Mouse (Mus musculus) embryonic fibroblast, embryonic 13.5 days (primary cell): ENCODE measurements around the gene Ube2i. TPM values are rescaled to one million over a fixed set of nuclear protein-coding genes. Genes with fewer than 3 reads are reported as not detected.

ENCODE experiments used
- H3K27ac ChIP-seq: 2 replicates; pipeline ENCODE4 v1.5.1; 2012; ENCODE audit warnings: low read length, control low read depth, inconsistent platforms; ENCODE audit not compliant: insufficient read depth
- H3K4me1 ChIP-seq: 2 replicates; pipeline ENCODE4 v1.6.1; 2011; ENCODE audit warnings: low read length; ENCODE audit not compliant: control insufficient read depth, insufficient read depth
- H3K4me3 ChIP-seq: 2 replicates; pipeline ENCODE4 v1.5.1; 2011; ENCODE audit warnings: mild to moderate bottlenecking, control low read depth, low read length; ENCODE audit not compliant: insufficient read depth
- CTCF ChIP-seq: IDR thresholded peaks from 2 replicates; pipeline ENCODE4 v1.5.1; 2011; ENCODE audit warnings: mild to moderate bottlenecking, control low read depth, low read length, moderate library complexity, borderline replicate concordance; ENCODE audit not compliant: insufficient read depth
- POLR2A ChIP-seq: IDR thresholded peaks from 2 replicates; pipeline ENCODE4 v1.6.1; 2011; ENCODE audit warnings: low read depth, mild to moderate bottlenecking, control low read depth, low read length, moderate library complexity
- polyA plus RNA-seq: library from polyadenylated mRNA; stranded (reverse); fragments of >200 nt; gene quantifications from 2 replicates; pipeline ENCODE4 v1.2.4, GENCODE M21; 2011; ENCODE audit warnings: low read depth; ENCODE audit not compliant: missing spikeins, insufficient read length

The Ube2i gene
- polyA plus RNA-seq, 1 experiment, result 296 TPM

- no peak overlapping the region for H3K27ac ChIP-seq
- H3K4me1 ChIP-seq, result peaks cover 18% of the 10 kb centered on the region
- no peak overlapping the region for H3K4me3 ChIP-seq
- TF ChIP-seq POLR2A (no peak), CTCF (no peak)
These were observed 54.7 kb downstream of the Ube2i start for GRCm38 (mm10) chr17:25219492-25220295.

DNA sequence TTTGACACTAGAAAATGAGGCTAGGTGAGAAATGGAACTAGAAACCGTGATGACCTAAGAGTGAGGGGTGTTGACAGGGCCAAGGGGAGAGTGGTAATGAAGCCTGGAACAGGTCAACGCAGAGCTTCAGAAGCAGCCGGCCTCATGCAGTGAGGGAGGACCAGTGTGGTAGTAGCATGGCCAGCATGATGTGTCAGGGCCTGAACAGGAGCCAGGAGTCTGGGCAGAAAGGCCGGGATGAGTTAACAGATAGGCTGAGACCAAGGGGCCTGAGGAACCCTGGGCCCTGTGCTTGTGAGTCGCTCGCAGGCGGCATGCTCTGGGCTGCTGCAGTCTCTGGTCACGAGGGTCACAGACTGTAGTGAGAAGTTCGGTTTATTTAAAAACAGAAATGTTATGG is 55.5 kb downstream of the Ube2i start:
- Histone ChIP-seq H3K27ac (no peak overlapping the region), H3K4me1 (peaks cover 18% of the 10 kb centered on the region), H3K4me3 (no peak overlapping the region)
- TF ChIP-seq CTCF (no peak), POLR2A (no peak)

GRCm38 (mm10) chr17:25215431-25215830 is 59.0 kb downstream of the Ube2i start:
- TF ChIP-seq POLR2A (no peak), CTCF (no peak)
- no peaks in the 10 kb centered on the region for H3K4me1 ChIP-seq
- H3K4me3 ChIP-seq, result no peak overlapping the region
- H3K27ac ChIP-seq, result no peak overlapping the region

Other genes with a start within 250 kb of the Ube2i start
- gene Tmem204, start 191.0 kb downstream of the Ube2i start, polyA plus RNA-seq, result 0.63 and 1.0 TPM in 2 replicates
- 9.5 and 18.7 TPM in 2 replicates for gene Telo2, start 158.7 kb downstream of the Ube2i start, polyA plus RNA-seq
- not detected in 2 replicates for gene Ptx4, start 153.9 kb downstream of the Ube2i start, polyA plus RNA-seq
- gene Clcn7, start 141.2 kb downstream of the Ube2i start, polyA plus RNA-seq, result 35.8 and 36.2 TPM in 2 replicates
- 0.20 and 0.21 TPM in 2 replicates for gene Ccdc154, start 112.2 kb downstream of the Ube2i start, polyA plus RNA-seq
- not detected in 2 replicates for gene Gm38655, start 99.2 kb downstream of the Ube2i start, polyA plus RNA-seq
- gene BC003965, start 90.1 kb downstream of the Ube2i start, polyA plus RNA-seq, result 12.3 and 12.6 TPM in 2 replicates
- gene Unkl, start 86.2 kb downstream of the Ube2i start, polyA plus RNA-seq, result 10.1 and 12.3 TPM in 2 replicates
- gene Gnptg, start 34.5 kb downstream of the Ube2i start, polyA plus RNA-seq, result 13.9 and 16.1 TPM in 2 replicates
- 17.9 and 19.8 TPM in 2 replicates for gene Tsr3, start 34.5 kb downstream of the Ube2i start, polyA plus RNA-seq
- gene Baiap3, start 18.3 kb downstream of the Ube2i start, polyA plus RNA-seq, result not detected in 2 replicates
- gene Prss34, start 23.8 kb upstream of the Ube2i start, polyA plus RNA-seq, result not detected in 2 replicates
- gene Prss28, start 34.0 kb upstream of the Ube2i start, polyA plus RNA-seq, result not detected in 2 replicates
- gene Prss29, start 44.0 kb upstream of the Ube2i start, polyA plus RNA-seq, result not detected in 2 replicates
- not detected in 2 replicates for gene Tpsab1, start 70.9 kb upstream of the Ube2i start, polyA plus RNA-seq
- gene Tpsb2, start 91.7 kb upstream of the Ube2i start, polyA plus RNA-seq, result not detected in 2 replicates
- gene Tpsg1, start 94.7 kb upstream of the Ube2i start, polyA plus RNA-seq, result 0.91 TPM in 1 of 2 replicates, not detected in the other
- gene Cacna1h, start 159.2 kb upstream of the Ube2i start, polyA plus RNA-seq, result 10.6 and 12.3 TPM in 2 replicates
- gene Tekt4, start 180.0 kb upstream of the Ube2i start, polyA plus RNA-seq, result not detected in 2 replicates
- gene Sstr5, start 222.7 kb upstream of the Ube2i start, polyA plus RNA-seq, result not detected in 2 replicates